Mouse (Mus musculus): ENCODE measurements around the gene Hif3a.
"Not testable (repeated sequence)": the region's sequence is repeated elsewhere in the genome, so short reads cannot be mapped to it uniquely, and the experiment has no call there.

GRCm38 (mm10) chr7:17101631-17102030, 39.4 kb upstream of the Hif3a start:
- not testable (repeated sequence) for TF ChIP-seq ZC3H11A (IDR thresholded peaks at IDR 0.05; ENCODE audit: borderline replicate concordance, low read depth, low read length); HCFC1 (IDR thresholded peaks at IDR 0.05; ENCODE audit: borderline replicate concordance, insufficient read depth, low read length)

All from ES-E14 (cell line).